Mouse (Mus musculus) liver, embryonic 12.5 days (tissue): ENCODE results near the gene Tmem170. TPM values are rescaled to one million over a fixed set of nuclear protein-coding genes. Genes with fewer than 3 reads are reported as not detected.

Experiments used
- ATAC-seq: fragments of 200-750 bp; cut with Nextera tagmentation; 2 replicates; pipeline ENCODE4 v1.8.0; 2017; ENCODE audit warnings: moderate number of reproducible peaks, mild to moderate bottlenecking, moderate library complexity
- H3K27ac ChIP-seq: fragments of 300-500 bp; sonication (generic); 2 replicates; pipeline ENCODE4 v1.5.1; 2016; ENCODE audit warnings: mild to moderate bottlenecking
- H3K27me3 ChIP-seq: fragments of 300-500 bp; sonication (generic); replicated peaks from 2 replicates; pipeline ENCODE4 v1.6.1; 2016; ENCODE audit warnings: mild to moderate bottlenecking, moderate library complexity
- H3K36me3 ChIP-seq: fragments of 300-500 bp; sonication (generic); 2 replicates; pipeline ENCODE4 v1.6.1; 2016; ENCODE audit warnings: mild to moderate bottlenecking, moderate library complexity
- H3K4me1 ChIP-seq: fragments of 300-500 bp; sonication (generic); 2 replicates; pipeline ENCODE4 v1.6.1; 2016
- H3K4me2 ChIP-seq: fragments of 300-500 bp; sonication (generic); 2 replicates; pipeline ENCODE4 v1.6.1; 2016; ENCODE audit warnings: mild to moderate bottlenecking, moderate library complexity
- H3K4me3 ChIP-seq: fragments of 300-500 bp; sonication (generic); 2 replicates; pipeline ENCODE4 v1.5.1; 2016; ENCODE audit warnings: mild to moderate bottlenecking, moderate library complexity
- H3K9ac ChIP-seq: fragments of 300-500 bp; sonication (generic); 2 replicates; pipeline ENCODE4 v1.6.1; 2016; ENCODE audit warnings: mild to moderate bottlenecking, moderate library complexity
- H3K9me3 ChIP-seq: fragments of 300-500 bp; sonication (generic); replicated peaks from 2 replicates; pipeline ENCODE4 v1.6.1; 2016; ENCODE audit warnings: mild to moderate bottlenecking, moderate library complexity
- WGBS: fragments of 180-500 bp; shearing (Covaris S2); methylation state at CpG from one replicate; pipeline ENCODE4 v1.1.7; 2016; ENCODE audit not compliant: insufficient replicate concordance; 5-methylcytosine and 5-hydroxymethylcytosine counted together
- polyA plus RNA-seq: library from polyadenylated mRNA; unstranded; fragments of >200 nt; fragmentation: Nextera tagmentation; extraction: Ambion mirVana; gene quantifications from 2 replicates; pipeline ENCODE4 v1.2.1, GENCODE M21; 2016

The Tmem170 gene
- polyA plus RNA-seq, 1 experiment from 2014 or later, result 6.0 TPM

- H3K4me1 ChIP-seq, result 0 out of 2 replicates have a peak, but pooled peaks cover 4% of the 10 kb centered on the region
- 75% methylated on average over 7 of the region's 7 CpGs for WGBS
- no peak overlapping the region for H3K4me3 ChIP-seq
- no peak overlapping the region for H3K9ac ChIP-seq
- H3K9me3 ChIP-seq, result 0 out of 2 replicates have a peak, but pooled peaks cover 3% of the 10 kb centered on the region
- no peak overlapping the region for H3K4me2 ChIP-seq
- peaks cover 32% of the 10 kb centered on the region for H3K27me3 ChIP-seq
- H3K27ac ChIP-seq, result no peak overlapping the region
- no peaks in the 10 kb centered on the region for H3K36me3 ChIP-seq
- ATAC-seq, result no peak
Observed at GRCm38 (mm10) chr8:111894955-111895354, 18.4 kb upstream of the Tmem170 start.

- 36% methylated on average over 5 of the region's 5 CpGs for WGBS
- Histone ChIP-seq H3K4me1 (peaks cover 13% of the 10 kb centered on the region), H3K4me3 (no peak overlapping the region), H3K27me3 (peaks cover 52% of the 10 kb centered on the region), H3K36me3 (no peaks in the 10 kb centered on the region), H3K9me3 (0 out of 2 replicates have a peak, but pooled peaks cover 3% of the 10 kb centered on the region), H3K4me2 (no peak overlapping the region), H3K9ac (no peak overlapping the region), H3K27ac (no peak overlapping the region)
- ATAC-seq, result no peak
Observed at GRCm38 (mm10) chr8:111892615-111893014, 16.1 kb upstream of the Tmem170 start.

DNA sequence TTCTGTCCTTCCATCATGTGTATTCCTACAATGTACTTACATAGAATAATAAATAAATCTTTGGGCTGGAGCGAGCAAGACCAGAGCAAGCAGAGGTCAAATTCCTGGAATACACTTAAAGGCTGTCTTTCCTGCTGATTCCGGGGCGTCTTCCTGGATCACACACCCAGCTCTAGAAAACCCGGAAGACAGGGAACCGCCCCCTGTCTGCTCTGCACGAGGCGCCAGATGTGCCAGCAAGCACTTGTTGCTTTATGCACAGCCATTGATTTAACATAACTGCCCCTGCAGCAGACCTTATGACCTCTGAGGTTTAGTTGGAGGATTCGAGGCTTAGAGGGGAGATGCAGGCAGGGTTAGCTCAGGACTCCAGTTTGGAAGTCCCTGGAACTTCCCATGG lies 15.4 kb upstream of the Tmem170 start:
- no peak overlapping the region for H3K27ac ChIP-seq
- no peak overlapping the region for H3K4me3 ChIP-seq
- 0 out of 2 replicates have a peak, but pooled peaks cover 3% of the 10 kb centered on the region for H3K9me3 ChIP-seq
- no peaks in the 10 kb centered on the region for H3K36me3 ChIP-seq
- no peak overlapping the region for H3K4me2 ChIP-seq
- H3K9ac ChIP-seq, result no peak overlapping the region
- WGBS, result 27% methylated on average over 8 of the region's 8 CpGs
- no peak for ATAC-seq
- peaks cover 17% of the 10 kb centered on the region for H3K4me1 ChIP-seq
- H3K27me3 ChIP-seq, result peaks cover 53% of the 10 kb centered on the region

GRCm38 (mm10) chr8:111890911-111891303 lies 14.4 kb upstream of the Tmem170 start:
- Histone ChIP-seq H3K4me2 (no peak overlapping the region), H3K9ac (no peak overlapping the region), H3K27ac (no peak overlapping the region), H3K27me3 (peaks cover 55% of the 10 kb centered on the region), H3K9me3 (0 out of 2 replicates have a peak, but pooled peaks cover 3% of the 10 kb centered on the region), H3K4me3 (no peak overlapping the region), H3K4me1 (peaks cover 21% of the 10 kb centered on the region), H3K36me3 (no peaks in the 10 kb centered on the region)
- 53% methylated on average over 6 of the region's 6 CpGs for WGBS
- no peak for ATAC-seq

DNA sequence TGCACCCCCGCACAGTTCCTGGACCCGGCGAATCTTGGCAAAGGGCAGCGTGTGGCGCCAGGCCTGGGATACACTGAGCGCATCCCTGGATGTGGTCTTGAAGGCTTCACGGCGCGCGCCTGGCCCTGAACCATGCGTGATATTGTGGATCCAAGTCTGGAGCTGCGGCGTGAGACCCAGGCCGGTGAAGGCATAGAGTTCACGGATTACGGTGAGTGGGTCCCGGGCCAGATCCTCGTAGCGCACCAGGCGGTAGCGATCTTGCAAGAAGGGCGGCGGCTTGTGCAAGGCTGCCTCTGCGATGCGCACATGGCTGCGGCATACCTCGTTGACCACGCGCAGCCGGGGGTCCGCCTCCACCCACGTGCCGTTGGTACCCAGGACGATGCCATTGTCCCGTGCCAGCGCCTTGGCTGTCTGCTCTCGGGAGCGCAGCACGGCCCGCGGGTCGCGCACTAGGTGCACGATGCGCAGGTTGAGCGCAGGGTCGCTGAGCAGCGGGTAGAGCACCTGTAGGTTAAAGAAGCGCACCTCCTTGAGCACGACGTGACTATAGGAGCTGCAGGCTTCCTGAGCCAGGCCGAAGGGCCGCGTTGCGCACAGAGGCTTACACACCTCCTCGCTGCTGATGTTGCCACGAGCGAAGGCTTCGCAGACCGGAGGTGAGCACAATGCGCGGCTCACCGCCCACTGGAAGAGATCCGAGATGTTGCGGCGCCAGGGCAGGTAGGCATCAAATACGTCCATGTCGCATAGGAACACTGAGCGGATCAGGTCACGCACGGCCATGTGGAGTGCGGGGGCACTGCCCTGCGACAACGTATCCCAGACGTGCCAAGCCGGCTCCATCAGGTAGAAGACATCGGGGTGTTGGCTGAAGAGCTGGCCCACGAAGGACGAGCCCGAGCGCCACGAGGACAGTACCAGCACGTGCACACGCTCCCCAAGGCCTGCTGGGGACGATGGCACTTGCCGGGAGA lies 13.7 kb upstream of the Tmem170 start:
- no peak for ATAC-seq
- Histone ChIP-seq H3K27me3 (peaks cover 55% of the 10 kb centered on the region), H3K9me3 (0 out of 2 replicates have a peak, but pooled peaks cover 3% of the 10 kb centered on the region), H3K9ac (no peak overlapping the region), H3K4me2 (peak overlapping the region; percentile 25), H3K36me3 (no peaks in the 10 kb centered on the region), H3K27ac (no peak overlapping the region), H3K4me1 (peaks cover 21% of the 10 kb centered on the region), H3K4me3 (0 out of 2 replicates have a peak overlapping the region, but pooled peaks have one; percentile 7)
- WGBS, result 13% methylated on average over 86 of the region's 86 CpGs

GRCm38 (mm10) chr8:111888091-111888650 lies 11.6 kb upstream of the Tmem170 start:
- Histone ChIP-seq H3K27me3 (peaks cover 54% of the 10 kb centered on the region), H3K9ac (no peak overlapping the region), H3K27ac (no peak overlapping the region), H3K4me1 (peaks cover 21% of the 10 kb centered on the region), H3K4me2 (no peak overlapping the region), H3K4me3 (no peak overlapping the region), H3K36me3 (no peaks in the 10 kb centered on the region), H3K9me3 (no peaks in the 10 kb centered on the region)
- no peak for ATAC-seq
- WGBS, result 44% methylated on average over 7 of the region's 7 CpGs

GRCm38 (mm10) chr8:111887479-111887878 lies 10.9 kb upstream of the Tmem170 start:
- Histone ChIP-seq H3K36me3 (no peaks in the 10 kb centered on the region), H3K4me1 (peaks cover 21% of the 10 kb centered on the region), H3K4me3 (no peak overlapping the region), H3K27ac (no peak overlapping the region), H3K27me3 (peaks cover 48% of the 10 kb centered on the region), H3K9me3 (no peaks in the 10 kb centered on the region), H3K9ac (no peak overlapping the region), H3K4me2 (no peak overlapping the region)
- peak; percentile 77 for ATAC-seq
- WGBS, result 52% methylated on average over 1 of the region's 1 CpGs

DNA sequence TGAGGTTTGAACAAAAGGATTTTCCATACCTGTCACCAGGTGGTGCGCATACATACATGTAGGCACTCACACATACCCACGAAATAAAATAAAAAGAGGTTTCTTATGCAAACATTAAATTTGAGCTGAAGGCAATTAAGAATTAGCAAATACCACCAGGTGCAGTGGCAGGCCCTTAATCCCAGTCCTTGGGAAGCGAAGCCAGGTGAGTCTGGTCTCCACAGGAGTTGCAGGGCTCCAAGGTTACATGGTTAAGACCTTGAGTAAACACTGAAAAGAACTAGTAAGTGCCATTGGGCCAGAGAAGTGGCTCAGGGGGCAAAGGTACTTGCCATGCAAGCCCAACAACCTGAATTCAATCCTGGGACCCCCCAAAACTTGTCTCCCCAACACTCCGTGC lies 7.1 kb upstream of the Tmem170 start:
- no peak overlapping the region for H3K27ac ChIP-seq
- no peaks in the 10 kb centered on the region for H3K9me3 ChIP-seq
- WGBS, result 71% methylated on average over 4 of the region's 4 CpGs
- peaks cover 16% of the 10 kb centered on the region for H3K4me1 ChIP-seq
- no peak overlapping the region for H3K4me2 ChIP-seq
- H3K4me3 ChIP-seq, result no peak overlapping the region
- no peak for ATAC-seq
- H3K9ac ChIP-seq, result no peak overlapping the region
- H3K36me3 ChIP-seq, result no peaks in the 10 kb centered on the region
- peaks cover 11% of the 10 kb centered on the region for H3K27me3 ChIP-seq

DNA sequence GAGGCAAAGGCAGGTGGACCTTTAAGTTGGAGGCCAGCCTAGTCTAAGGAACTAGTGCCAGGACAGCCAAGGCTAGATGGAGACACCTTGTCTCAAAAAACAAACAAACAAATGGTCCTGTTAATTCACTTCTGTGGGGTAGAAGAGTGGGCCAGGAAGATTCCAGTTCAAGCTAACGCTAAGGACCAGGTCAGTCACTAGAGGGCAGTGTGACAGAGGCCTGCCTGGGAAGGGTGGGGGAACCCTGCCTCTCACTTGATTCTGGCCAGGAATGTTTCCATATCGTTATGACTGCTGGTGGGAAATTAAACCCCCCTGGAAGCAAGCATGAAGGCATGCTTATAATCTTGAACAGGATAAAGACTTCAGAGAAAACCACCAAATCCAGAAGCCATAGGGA lies 5.0 kb upstream of the Tmem170 start:
- H3K9me3 ChIP-seq, result no peaks in the 10 kb centered on the region
- no peak for ATAC-seq
- H3K4me2 ChIP-seq, result no peak overlapping the region
- no peak overlapping the region for H3K27ac ChIP-seq
- H3K4me3 ChIP-seq, result no peak overlapping the region
- WGBS, result 7% methylated on average over 2 of the region's 2 CpGs
- H3K4me1 ChIP-seq, result peaks cover 6% of the 10 kb centered on the region; the same call in 1 of the 2 replicates
- no peak overlapping the region for H3K9ac ChIP-seq
- H3K27me3 ChIP-seq, result no peaks in the 10 kb centered on the region
- no peaks in the 10 kb centered on the region for H3K36me3 ChIP-seq

GRCm38 (mm10) chr8:111877711-111878110 lies 1.2 kb upstream of the Tmem170 start:
- no peaks in the 10 kb centered on the region for H3K27me3 ChIP-seq
- 65% methylated on average over 9 of the region's 9 CpGs for WGBS
- H3K27ac ChIP-seq, result no peak overlapping the region
- peaks cover 16% of the 10 kb centered on the region for H3K4me1 ChIP-seq
- no peak overlapping the region for H3K9ac ChIP-seq
- H3K9me3 ChIP-seq, result no peaks in the 10 kb centered on the region
- no peak overlapping the region for H3K4me3 ChIP-seq
- no peak for ATAC-seq
- no peak overlapping the region for H3K4me2 ChIP-seq
- no peaks in the 10 kb centered on the region for H3K36me3 ChIP-seq

DNA sequence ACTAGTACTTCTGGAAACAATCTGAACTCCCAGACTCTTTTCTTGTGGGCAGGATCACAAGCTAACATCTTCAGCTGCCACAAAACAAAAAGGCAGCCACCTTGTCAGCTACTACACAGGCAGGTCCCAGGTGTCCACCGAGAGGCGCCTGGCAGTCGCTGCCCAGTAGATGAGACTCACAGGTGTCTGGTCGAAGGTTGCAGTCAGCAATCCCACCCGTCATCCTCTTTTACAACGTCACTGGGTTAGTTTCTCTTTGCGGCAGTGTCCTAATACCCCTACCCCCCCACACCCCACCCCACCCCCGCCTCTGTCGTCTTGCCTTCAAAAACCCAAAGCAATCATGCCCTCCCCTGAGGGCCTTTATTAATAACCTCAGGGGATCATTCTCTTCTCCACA lies 792 bp downstream of the Tmem170 start:
- Histone ChIP-seq H3K36me3 (no peaks in the 10 kb centered on the region), H3K27me3 (no peaks in the 10 kb centered on the region), H3K4me2 (peak overlapping the region; percentile 93), H3K9ac (peak overlapping the region; percentile 82), H3K4me1 (peaks cover 25% of the 10 kb centered on the region), H3K9me3 (no peaks in the 10 kb centered on the region), H3K4me3 (peak overlapping the region; percentile 80), H3K27ac (peak overlapping the region; percentile 81)
- WGBS, result 30% methylated on average over 9 of the region's 9 CpGs
- no peak for ATAC-seq

- Histone ChIP-seq H3K4me3 (no peak overlapping the region), H3K27ac (no peak overlapping the region), H3K9me3 (no peaks in the 10 kb centered on the region), H3K27me3 (no peaks in the 10 kb centered on the region), H3K4me1 (peaks cover 20% of the 10 kb centered on the region), H3K4me2 (no peak overlapping the region), H3K9ac (no peak overlapping the region), H3K36me3 (0 out of 2 replicates have a peak, but pooled peaks cover under 1% of the 10 kb centered on the region)
- no peak for ATAC-seq
- WGBS, result 55% methylated on average over 3 of the region's 3 CpGs
Observed at GRCm38 (mm10) chr8:111871278-111871677, 5.3 kb downstream of the Tmem170 start.
